Mouse (Mus musculus) limb, embryonic 13.5 days (tissue): Measurements from ENCODE around the gene Slc9a9. TPM values are rescaled to one million over a fixed set of nuclear protein-coding genes. Genes with fewer than 3 reads are reported as not detected.

ENCODE experiments used
- ATAC-seq: fragments of 200-750 bp; cut with Nextera tagmentation; 2 replicates; pipeline ENCODE4 v1.8.0; 2017; ENCODE audit warnings: low read depth, moderate number of reproducible peaks, moderate TSS enrichment; ENCODE audit not compliant: low FRiP score
- H3K27ac ChIP-seq: fragments of 300-500 bp; sonication (generic); 2 replicates; pipeline ENCODE4 v1.5.1; 2015; ENCODE audit warnings: inconsistent platforms, mild to moderate bottlenecking, moderate library complexity
- H3K27me3 ChIP-seq: fragments of 300-500 bp; sonication (generic); 2 replicates; pipeline ENCODE4 v1.6.1; 2015; ENCODE audit warnings: mild to moderate bottlenecking, inconsistent platforms
- H3K36me3 ChIP-seq: fragments of 300-500 bp; sonication (generic); 2 replicates; pipeline ENCODE4 v1.6.1; 2015; ENCODE audit warnings: inconsistent platforms, mild to moderate bottlenecking, moderate library complexity
- H3K4me1 ChIP-seq: fragments of 300-500 bp; sonication (generic); 2 replicates; pipeline ENCODE4 v1.6.1; 2015; ENCODE audit warnings: inconsistent platforms
- H3K4me2 ChIP-seq: fragments of 300-500 bp; sonication (generic); replicated peaks from 2 replicates; pipeline ENCODE4 v1.6.1; 2015; ENCODE audit warnings: inconsistent platforms, mild to moderate bottlenecking, moderate library complexity
- H3K4me3 ChIP-seq: fragments of 300-500 bp; sonication (generic); 2 replicates; pipeline ENCODE4 v1.5.1; 2015; ENCODE audit warnings: moderate library complexity, mild to moderate bottlenecking, inconsistent platforms
- H3K9ac ChIP-seq: fragments of 300-500 bp; sonication (generic); 2 replicates; pipeline ENCODE4 v1.6.1; 2015; ENCODE audit warnings: mild to moderate bottlenecking, inconsistent platforms
- H3K9me3 ChIP-seq: fragments of 300-500 bp; sonication (generic); 2 replicates; pipeline ENCODE4 v1.6.1; 2016; ENCODE audit warnings: inconsistent platforms
- WGBS: fragments of 180-500 bp; shearing (Covaris S2); methylation state at CpG from one replicate; pipeline ENCODE4 v1.1.7; 2015; 5-methylcytosine and 5-hydroxymethylcytosine counted together
- polyA plus RNA-seq: library from polyadenylated mRNA; unstranded; fragments of >200 nt; fragmentation: Nextera tagmentation; extraction: Ambion mirVana; gene quantifications from 2 replicates; pipeline ENCODE4 v1.2.1, GENCODE M21; 2015

Slc9a9 gene
- polyA plus RNA-seq, 1 experiment from 2014 or later, result 3.6 TPM

- no peak overlapping the region for H3K4me3 ChIP-seq
- ATAC-seq, result no peak
- H3K4me2 ChIP-seq, result no peak overlapping the region
- WGBS, result 49% methylated on average over 3 of the region's 3 CpGs
- H3K36me3 ChIP-seq, result no peaks in the 10 kb centered on the region
- 0 out of 2 replicates have a peak, but pooled peaks cover 3% of the 10 kb centered on the region for H3K27me3 ChIP-seq
- no peaks in the 10 kb centered on the region for H3K9me3 ChIP-seq
- no peak overlapping the region for H3K9ac ChIP-seq
- H3K27ac ChIP-seq, result no peak overlapping the region
- H3K4me1 ChIP-seq, result peaks cover 5% of the 10 kb centered on the region; the same call in 1 of the 2 replicates
Measured at GRCm38 (mm10) chr9:94925845-94926244, 256.1 kb downstream of the Slc9a9 start.

DNA sequence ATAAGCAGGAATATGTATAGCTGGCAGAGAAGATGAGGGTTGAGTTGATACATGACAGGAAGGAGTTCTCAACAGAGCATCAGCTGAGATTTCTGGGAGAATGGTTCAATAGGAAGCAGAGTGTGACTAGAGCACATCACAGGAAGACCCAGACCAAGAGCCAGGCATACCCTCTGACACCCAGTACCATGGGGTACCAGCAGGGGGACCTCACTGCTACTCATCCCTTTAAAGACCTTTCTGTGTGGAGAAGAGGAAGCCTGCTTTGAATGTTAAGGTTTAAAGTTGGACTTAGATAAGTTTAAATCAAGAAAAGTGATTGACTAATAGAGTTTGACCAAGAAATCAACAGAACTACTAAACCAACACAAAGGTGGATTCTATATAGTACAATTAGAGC is 257.4 kb downstream of the Slc9a9 start:
- Histone ChIP-seq H3K9ac (no peak overlapping the region), H3K27me3 (0 out of 2 replicates have a peak, but pooled peaks cover 3% of the 10 kb centered on the region), H3K4me3 (no peak overlapping the region), H3K4me1 (peaks cover 3% of the 10 kb centered on the region; the same call in 1 of the 2 replicates), H3K27ac (no peak overlapping the region), H3K4me2 (no peak overlapping the region), H3K9me3 (no peaks in the 10 kb centered on the region), H3K36me3 (no peaks in the 10 kb centered on the region)
- no peak for ATAC-seq

DNA sequence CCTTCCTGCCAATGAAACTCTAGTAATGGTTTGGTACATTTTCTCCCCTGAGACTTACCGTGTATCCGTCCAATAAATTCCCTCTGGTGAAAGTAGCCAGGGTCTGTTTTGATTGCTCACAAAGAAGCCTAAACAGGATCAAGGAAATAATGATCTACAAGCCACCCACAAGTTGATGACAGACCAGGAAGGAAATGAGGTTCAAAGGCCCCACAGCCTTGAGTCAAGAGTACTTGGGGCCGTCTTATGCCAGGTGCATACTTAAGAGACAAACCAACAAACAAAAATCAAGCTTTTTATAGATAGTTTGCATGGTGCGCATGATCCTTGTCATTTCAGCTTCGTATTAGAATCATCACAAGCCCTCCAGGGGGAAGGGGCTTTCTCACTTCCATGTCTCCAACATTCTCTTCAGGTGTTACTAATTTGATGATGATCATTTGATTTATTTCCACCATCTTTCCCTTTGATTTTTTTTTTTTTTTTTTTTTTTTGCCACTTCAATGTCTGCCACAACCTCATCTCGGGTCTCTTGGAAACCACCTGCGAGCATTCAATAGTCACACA is 275.9 kb downstream of the Slc9a9 start:
- 64% methylated on average over 7 of the region's 7 CpGs for WGBS
- Histone ChIP-seq H3K4me3 (no peak overlapping the region), H3K27me3 (no peaks in the 10 kb centered on the region), H3K9ac (no peak overlapping the region), H3K4me2 (no peak overlapping the region), H3K4me1 (no peaks in the 10 kb centered on the region), H3K27ac (no peak overlapping the region), H3K36me3 (no peaks in the 10 kb centered on the region), H3K9me3 (no peaks in the 10 kb centered on the region)
- ATAC-seq, result no peak

- ATAC-seq, result no peak
- H3K4me3 ChIP-seq, result no peak overlapping the region
- H3K4me2 ChIP-seq, result no peak overlapping the region
- H3K4me1 ChIP-seq, result no peaks in the 10 kb centered on the region
- H3K27me3 ChIP-seq, result no peaks in the 10 kb centered on the region
- H3K27ac ChIP-seq, result no peak overlapping the region
- H3K9me3 ChIP-seq, result 0 out of 2 replicates have a peak, but pooled peaks cover 4% of the 10 kb centered on the region
- 0 out of 2 replicates have a peak, but pooled peaks cover 3% of the 10 kb centered on the region for H3K36me3 ChIP-seq
- H3K9ac ChIP-seq, result no peak overlapping the region
- 79% methylated on average over 7 of the region's 7 CpGs for WGBS
Measured at GRCm38 (mm10) chr9:94947246-94947645, 277.5 kb downstream of the Slc9a9 start.

- ATAC-seq, result no peak
- H3K4me1 ChIP-seq, result no peaks in the 10 kb centered on the region
- 46% methylated on average over 3 of the region's 3 CpGs for WGBS
- H3K9ac ChIP-seq, result no peak overlapping the region
- H3K9me3 ChIP-seq, result 0 out of 2 replicates have a peak, but pooled peaks cover 4% of the 10 kb centered on the region
- H3K27me3 ChIP-seq, result no peaks in the 10 kb centered on the region
- no peak overlapping the region for H3K27ac ChIP-seq
- H3K4me2 ChIP-seq, result no peak overlapping the region
- H3K36me3 ChIP-seq, result 0 out of 2 replicates have a peak, but pooled peaks cover 3% of the 10 kb centered on the region
- H3K4me3 ChIP-seq, result no peak overlapping the region
Measured at GRCm38 (mm10) chr9:94950676-94951075, 281.0 kb downstream of the Slc9a9 start.

DNA sequence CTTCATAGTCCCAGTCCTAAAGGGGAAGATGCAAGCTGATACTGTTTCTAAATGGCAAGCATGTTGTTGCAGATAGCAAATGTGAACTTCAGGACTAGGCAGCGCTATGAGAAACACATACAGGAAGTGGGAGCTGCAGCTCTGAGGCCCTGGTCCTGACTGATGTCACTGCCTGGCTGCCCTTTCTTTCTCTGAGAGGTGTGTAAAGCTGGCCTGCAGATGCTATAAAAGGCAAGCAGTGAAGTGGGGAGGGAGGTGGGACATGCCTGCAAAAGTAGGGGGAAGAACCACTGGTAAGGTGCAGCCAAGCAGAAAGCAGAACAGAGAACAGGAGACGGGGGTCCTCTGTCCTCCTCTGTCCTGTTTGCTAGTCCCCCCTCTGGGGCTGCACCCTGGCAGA is 285.9 kb downstream of the Slc9a9 start:
- H3K4me2 ChIP-seq, result no peak overlapping the region
- 49% methylated on average over 2 of the region's 2 CpGs for WGBS
- H3K4me1 ChIP-seq, result no peaks in the 10 kb centered on the region
- H3K9me3 ChIP-seq, result 0 out of 2 replicates have a peak, but pooled peaks cover 4% of the 10 kb centered on the region
- 0 out of 2 replicates have a peak, but pooled peaks cover 3% of the 10 kb centered on the region for H3K36me3 ChIP-seq
- no peak overlapping the region for H3K4me3 ChIP-seq
- no peak overlapping the region for H3K9ac ChIP-seq
- ATAC-seq, result no peak
- no peaks in the 10 kb centered on the region for H3K27me3 ChIP-seq
- no peak overlapping the region for H3K27ac ChIP-seq

DNA sequence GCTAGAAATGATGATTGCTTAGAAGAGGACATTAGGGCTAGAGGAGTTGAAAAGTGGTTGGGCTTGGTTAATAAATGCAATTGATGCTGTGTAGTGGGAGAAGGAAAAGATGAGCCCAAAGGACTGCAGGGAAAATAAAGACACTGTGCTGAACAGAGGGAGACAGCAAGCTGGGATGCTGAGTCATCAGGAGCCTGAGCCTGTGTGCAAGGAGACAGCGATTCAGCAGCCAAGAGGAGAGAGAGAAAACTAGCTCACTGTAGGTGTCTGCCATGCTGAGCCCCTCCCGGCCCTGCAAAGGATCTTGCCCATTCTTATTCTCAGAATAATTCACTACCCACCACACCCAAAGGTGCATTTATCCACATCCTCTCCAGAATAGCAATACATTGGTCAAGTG is 288.7 kb downstream of the Slc9a9 start:
- no peak for ATAC-seq
- Histone ChIP-seq H3K9ac (no peak overlapping the region), H3K27ac (no peak overlapping the region), H3K4me1 (no peaks in the 10 kb centered on the region), H3K4me3 (no peak overlapping the region), H3K27me3 (no peaks in the 10 kb centered on the region), H3K4me2 (no peak overlapping the region), H3K9me3 (no peaks in the 10 kb centered on the region), H3K36me3 (no peaks in the 10 kb centered on the region)
- 77% methylated on average over 2 of the region's 2 CpGs for whole genome bisulfite sequencing

- ATAC-seq, result no peak
- Histone ChIP-seq H3K4me2 (no peak overlapping the region), H3K4me3 (no peak overlapping the region), H3K9ac (no peak overlapping the region), H3K27me3 (no peaks in the 10 kb centered on the region), H3K36me3 (no peaks in the 10 kb centered on the region), H3K4me1 (no peaks in the 10 kb centered on the region), H3K9me3 (no peaks in the 10 kb centered on the region), H3K27ac (no peak overlapping the region)
- WGBS, result 85% methylated on average over 5 of the region's 5 CpGs
Measured at GRCm38 (mm10) chr9:94968596-94969120, 298.9 kb downstream of the Slc9a9 start.

DNA sequence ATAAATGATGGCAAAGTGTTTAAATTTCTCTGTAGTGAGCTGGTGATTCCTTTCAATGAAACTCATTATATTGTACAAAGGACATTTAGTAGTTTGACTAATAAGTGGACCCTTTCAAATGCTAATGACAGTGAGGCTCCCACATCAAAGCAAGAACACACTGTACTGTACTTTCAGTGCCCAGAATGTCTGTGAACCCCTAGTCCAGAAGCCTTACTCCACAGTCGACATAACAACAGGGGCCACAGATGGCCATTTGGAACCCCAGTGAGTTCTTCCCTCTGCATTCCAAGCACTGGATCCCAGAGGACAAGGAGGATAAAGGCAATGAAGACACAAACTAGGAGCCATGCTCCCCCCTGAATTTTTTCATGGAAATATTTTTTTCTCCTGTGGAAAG is 299.4 kb downstream of the Slc9a9 start:
- no peaks in the 10 kb centered on the region for H3K9me3 ChIP-seq
- H3K27me3 ChIP-seq, result no peaks in the 10 kb centered on the region
- ATAC-seq, result no peak
- no peak overlapping the region for H3K4me3 ChIP-seq
- no peak overlapping the region for H3K4me2 ChIP-seq
- no peaks in the 10 kb centered on the region for H3K36me3 ChIP-seq
- WGBS, result 59% methylated on average over 1 of the region's 1 CpGs
- no peak overlapping the region for H3K9ac ChIP-seq
- no peak overlapping the region for H3K27ac ChIP-seq
- no peaks in the 10 kb centered on the region for H3K4me1 ChIP-seq

DNA sequence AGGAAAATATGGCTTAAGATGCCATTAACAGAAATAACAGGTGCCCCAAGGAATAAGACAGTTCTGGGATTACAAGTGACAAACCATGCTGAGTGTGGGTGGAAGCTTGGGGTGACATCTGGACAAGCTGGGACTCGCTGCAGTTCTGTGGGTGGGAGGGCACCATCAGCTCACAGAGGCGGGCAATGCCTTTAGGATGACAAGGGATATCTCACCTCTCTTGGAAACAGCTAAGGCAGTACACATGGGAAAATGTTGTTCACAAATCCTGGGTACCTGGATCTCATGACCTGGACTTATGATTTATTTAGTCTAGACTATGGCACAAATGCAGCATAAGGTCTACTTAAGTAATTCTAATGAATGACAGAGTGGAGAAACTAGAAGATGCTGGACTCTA is 302.3 kb downstream of the Slc9a9 start:
- H3K27me3 ChIP-seq, result no peaks in the 10 kb centered on the region
- no peak for ATAC-seq
- no peaks in the 10 kb centered on the region for H3K4me1 ChIP-seq
- H3K9me3 ChIP-seq, result no peaks in the 10 kb centered on the region
- no peak overlapping the region for H3K27ac ChIP-seq
- no peak overlapping the region for H3K4me2 ChIP-seq
- WGBS, result 55% methylated on average over 2 of the region's 2 CpGs
- H3K9ac ChIP-seq, result no peak overlapping the region
- no peaks in the 10 kb centered on the region for H3K36me3 ChIP-seq
- H3K4me3 ChIP-seq, result no peak overlapping the region

GRCm38 (mm10) chr9:94972693-94973092 is 303.0 kb downstream of the Slc9a9 start:
- Histone ChIP-seq H3K27me3 (no peaks in the 10 kb centered on the region), H3K27ac (no peak overlapping the region), H3K9ac (no peak overlapping the region), H3K4me3 (no peak overlapping the region), H3K9me3 (no peaks in the 10 kb centered on the region), H3K4me1 (no peaks in the 10 kb centered on the region), H3K36me3 (no peaks in the 10 kb centered on the region), H3K4me2 (no peak overlapping the region)
- ATAC-seq, result no peak
- WGBS, result 82% methylated on average over 2 of the region's 2 CpGs

GRCm38 (mm10) chr9:94976191-94976590 is 306.5 kb downstream of the Slc9a9 start:
- 82% methylated on average over 1 of the region's 1 CpGs for WGBS
- Histone ChIP-seq H3K27me3 (no peaks in the 10 kb centered on the region), H3K9me3 (no peaks in the 10 kb centered on the region), H3K9ac (no peak overlapping the region), H3K4me1 (no peaks in the 10 kb centered on the region), H3K4me2 (no peak overlapping the region), H3K36me3 (no peaks in the 10 kb centered on the region), H3K4me3 (no peak overlapping the region), H3K27ac (no peak overlapping the region)
- no peak for ATAC-seq

- H3K4me3 ChIP-seq, result no peak overlapping the region
- no peak overlapping the region for H3K9ac ChIP-seq
- no peaks in the 10 kb centered on the region for H3K27me3 ChIP-seq
- no peaks in the 10 kb centered on the region for H3K4me1 ChIP-seq
- H3K9me3 ChIP-seq, result no peaks in the 10 kb centered on the region
- H3K36me3 ChIP-seq, result no peaks in the 10 kb centered on the region
- H3K27ac ChIP-seq, result no peak overlapping the region
- no peak for ATAC-seq
- H3K4me2 ChIP-seq, result no peak overlapping the region
- WGBS, result 89% methylated on average over 4 of the region's 4 CpGs
Measured at GRCm38 (mm10) chr9:94993575-94993974, 323.9 kb downstream of the Slc9a9 start.
